Mouse (Mus musculus): ENCODE results near the gene Trnau1ap. TPM values are rescaled to one million over a fixed set of nuclear protein-coding genes. Genes with fewer than 3 reads are reported as not detected.

Gene Trnau1ap
- polyA plus RNA-seq, 1 experiment from 2014 or later = 74.0 TPM

DNA sequence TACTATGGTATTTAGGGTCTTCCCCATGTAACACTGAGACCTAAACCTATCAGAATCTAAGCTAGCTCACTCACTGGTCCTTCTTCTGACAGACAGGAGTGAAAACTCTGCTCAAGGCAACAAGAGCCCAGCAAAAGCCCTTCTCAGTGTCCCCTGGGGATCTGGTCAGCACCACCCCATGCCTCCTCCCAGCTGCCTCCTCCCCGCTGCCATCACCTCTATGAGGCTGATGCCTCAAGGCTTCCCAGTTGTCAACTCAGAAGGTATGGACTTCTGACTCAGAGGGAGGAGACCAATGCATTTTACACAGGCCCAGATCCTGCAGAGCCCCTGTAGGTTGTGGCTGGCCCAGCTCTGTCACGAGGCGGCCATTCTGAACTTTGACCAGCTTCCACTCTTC is 12.1 kb upstream of the Trnau1ap start:
- no peak for ATAC-seq (ENCODE audit: insufficient number of reproducible peaks, insufficient read depth, low FRiP score, low read depth)
- Histone ChIP-seq H3K4me1 (ENCODE audit: control insufficient read depth in 2 of 2, insufficient read depth in 2 of 2, low read length in 2 of 2) (peaks cover 7 to 19% of the 10 kb centered on the region in 2 experiments), H3K27me3 (ENCODE audit: control insufficient read depth, insufficient read depth, low read length) (no peaks in the 10 kb centered on the region), H3K4me2 (ENCODE audit: low read length) (no peak overlapping the region), H3K4me3 (ENCODE audit: control insufficient read depth in 1 of 2, insufficient read depth in 1 of 2, low read depth in 1 of 2, low read length in 2 of 2) (no peak overlapping the region), H3K36me3 (ENCODE audit: control insufficient read depth, insufficient read depth, low read length) (peaks cover 36% of the 10 kb centered on the region), H3K27ac (replicated peaks in 1 of 2; ENCODE audit: control insufficient read depth in 1 of 2, insufficient read depth in 1 of 2, low read depth in 2 of 2, low read length in 2 of 2) (no peak overlapping the region), H3K9me3 (ENCODE audit: control insufficient read depth, low read length) (no peaks in the 10 kb centered on the region), H3K9ac (ENCODE audit: low read length) (no peak overlapping the region)
- 86% methylated on average over 3 of the region's 3 CpGs for whole genome bisulfite sequencing

DNA sequence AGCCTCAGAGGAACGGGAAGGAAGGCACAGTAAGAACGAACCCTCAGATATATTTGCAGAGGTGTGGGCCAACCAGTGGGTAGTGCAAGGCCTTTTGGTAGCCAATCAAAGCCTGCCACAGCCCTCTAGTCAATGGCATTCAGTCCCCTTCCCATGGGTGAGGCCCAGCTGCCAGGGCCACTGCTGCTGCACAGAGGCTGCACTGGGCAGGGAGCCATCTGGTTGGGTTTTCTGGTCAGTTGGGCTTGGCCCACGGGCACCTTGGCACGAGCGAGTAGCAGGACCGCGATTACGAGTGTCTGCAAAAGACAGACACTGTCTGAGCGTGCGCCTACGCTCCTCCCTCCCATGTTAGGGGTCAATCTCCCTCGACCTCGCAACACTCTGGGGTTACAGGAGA is 9.6 kb upstream of the Trnau1ap start:
- Histone ChIP-seq H3K9me3 (ENCODE audit: control insufficient read depth, low read length) (no peaks in the 10 kb centered on the region), H3K27me3 (ENCODE audit: control insufficient read depth, insufficient read depth, low read length) (no peaks in the 10 kb centered on the region), H3K4me1 (ENCODE audit: control insufficient read depth in 2 of 2, insufficient read depth in 2 of 2, low read length in 2 of 2) (peaks cover 2 to 9% of the 10 kb centered on the region in 2 experiments), H3K4me2 (ENCODE audit: low read length) (no peak overlapping the region), H3K36me3 (ENCODE audit: control insufficient read depth, insufficient read depth, low read length) (peaks cover 61% of the 10 kb centered on the region), H3K27ac (replicated peaks in 1 of 2; ENCODE audit: control insufficient read depth in 1 of 2, insufficient read depth in 1 of 2, low read depth in 2 of 2, low read length in 2 of 2) (no peak overlapping the region), H3K9ac (ENCODE audit: low read length) (no peak overlapping the region), H3K4me3 (ENCODE audit: control insufficient read depth in 1 of 2, insufficient read depth in 1 of 2, low read depth in 1 of 2, low read length in 2 of 2) (no peak overlapping the region)
- WGBS = 90% methylated on average over 13 of the region's 13 CpGs
- ATAC-seq (ENCODE audit: insufficient number of reproducible peaks, insufficient read depth, low FRiP score, low read depth) = no peak

DNA sequence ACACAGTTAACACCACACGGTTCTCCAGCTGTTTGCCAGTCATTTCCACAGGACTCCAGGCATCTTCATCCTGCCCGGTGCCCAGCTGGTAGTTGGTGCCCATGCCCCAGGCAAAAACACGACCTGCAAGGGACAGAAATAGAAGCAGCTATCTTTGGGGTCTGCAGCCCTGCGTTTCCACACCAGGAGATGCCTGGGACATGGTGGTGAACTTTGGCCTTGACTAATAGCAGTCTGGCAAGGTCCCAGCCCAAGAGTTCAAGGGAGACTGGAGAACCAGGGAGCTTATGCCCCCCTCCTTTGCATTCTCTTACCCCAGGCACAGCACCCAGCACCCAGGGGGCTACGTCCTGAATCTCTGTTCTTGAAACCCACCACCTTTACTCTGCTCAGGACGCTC is 3.5 kb upstream of the Trnau1ap start:
- peaks cover 58% of the 10 kb centered on the region for H3K36me3 ChIP-seq (ENCODE audit: control insufficient read depth, insufficient read depth, low read length)
- no peak overlapping the region for H3K4me2 ChIP-seq (ENCODE audit: low read length)
- H3K4me3 ChIP-seq (ENCODE audit: control insufficient read depth in 1 of 2, insufficient read depth in 1 of 2, low read depth in 1 of 2, low read length in 2 of 2) = no peak overlapping the region
- H3K9me3 ChIP-seq (ENCODE audit: control insufficient read depth, low read length) = no peaks in the 10 kb centered on the region
- peaks cover 4 to 10% of the 10 kb centered on the region in 2 experiments for H3K4me1 ChIP-seq (ENCODE audit: control insufficient read depth in 2 of 2, insufficient read depth in 2 of 2, low read length in 2 of 2)
- H3K9ac ChIP-seq (ENCODE audit: low read length) = no peak overlapping the region
- no peak for ATAC-seq (ENCODE audit: insufficient number of reproducible peaks, insufficient read depth, low FRiP score, low read depth)
- no peak overlapping the region for H3K27ac ChIP-seq (replicated peaks in 1 of 2; ENCODE audit: control insufficient read depth in 1 of 2, insufficient read depth in 1 of 2, low read depth in 2 of 2, low read length in 2 of 2)
- no peaks in the 10 kb centered on the region for H3K27me3 ChIP-seq (ENCODE audit: control insufficient read depth, insufficient read depth, low read length)
- WGBS = 73% methylated on average over 6 of the region's 6 CpGs

DNA sequence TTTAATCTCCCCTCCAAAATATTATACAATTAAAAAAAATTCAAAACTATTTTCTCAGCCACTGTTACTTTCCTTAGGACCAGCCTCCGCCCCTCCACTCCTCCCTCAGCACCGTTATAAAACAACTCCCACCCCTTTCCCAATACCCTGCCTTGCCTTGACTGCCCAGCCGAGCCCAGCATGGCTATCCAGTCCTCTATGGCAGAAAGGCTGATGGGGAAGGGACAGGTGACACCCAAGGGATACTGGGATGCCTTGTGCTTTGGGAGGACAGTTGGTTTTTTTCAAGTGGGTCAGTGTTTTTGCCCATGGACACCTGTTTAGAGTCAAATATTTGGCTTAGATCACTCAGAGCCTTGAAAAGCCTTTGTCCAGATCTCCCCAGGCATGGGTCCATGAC is 2.6 kb upstream of the Trnau1ap start:
- H3K27me3 ChIP-seq (ENCODE audit: control insufficient read depth, insufficient read depth, low read length) = no peaks in the 10 kb centered on the region
- H3K4me3 ChIP-seq (ENCODE audit: control insufficient read depth in 1 of 2, insufficient read depth in 1 of 2, low read depth in 1 of 2, low read length in 2 of 2) = no peak overlapping the region
- WGBS = 75% methylated on average over 3 of the region's 3 CpGs
- H3K9ac ChIP-seq (ENCODE audit: low read length) = no peak overlapping the region
- no peak overlapping the region for H3K27ac ChIP-seq (replicated peaks in 1 of 2; ENCODE audit: control insufficient read depth in 1 of 2, insufficient read depth in 1 of 2, low read depth in 2 of 2, low read length in 2 of 2)
- peaks cover 4 to 10% of the 10 kb centered on the region in 2 experiments for H3K4me1 ChIP-seq (ENCODE audit: control insufficient read depth in 2 of 2, insufficient read depth in 2 of 2, low read length in 2 of 2)
- no peak overlapping the region for H3K4me2 ChIP-seq (ENCODE audit: low read length)
- H3K9me3 ChIP-seq (ENCODE audit: control insufficient read depth, low read length) = no peaks in the 10 kb centered on the region
- H3K36me3 ChIP-seq (ENCODE audit: control insufficient read depth, insufficient read depth, low read length) = peaks cover 49% of the 10 kb centered on the region
- no peak for ATAC-seq (ENCODE audit: insufficient number of reproducible peaks, insufficient read depth, low FRiP score, low read depth)

DNA sequence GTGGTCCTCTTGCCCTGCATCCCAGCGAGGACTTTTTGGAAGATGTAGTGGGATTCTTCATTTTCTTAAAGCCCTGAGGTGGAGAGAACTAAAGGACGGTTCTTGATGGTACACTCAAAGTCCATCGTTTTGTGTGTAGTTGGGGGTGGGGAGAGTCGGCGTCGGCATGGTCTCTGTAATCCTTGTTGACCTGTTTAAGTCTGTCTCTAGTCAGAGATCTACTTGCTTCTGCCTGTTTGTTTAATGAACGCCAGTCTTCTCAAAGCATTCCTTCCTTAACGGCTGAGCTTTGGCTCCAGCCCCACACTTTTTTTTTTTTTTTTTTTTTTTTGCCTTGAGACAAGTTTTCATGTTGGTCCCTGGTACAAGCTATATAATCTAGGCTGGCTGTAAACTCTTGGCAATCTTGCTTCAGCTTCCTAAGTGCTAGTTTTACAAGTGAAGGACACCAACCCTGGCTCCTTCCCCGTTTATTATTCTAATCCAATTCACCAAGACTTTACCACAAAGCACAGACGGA is 557 bp upstream of the Trnau1ap start:
- WGBS = 10% methylated on average over 10 of the region's 10 CpGs
- 0 out of 2 replicates have a peak, but pooled peaks have one; percentile 1 for ATAC-seq (ENCODE audit: insufficient number of reproducible peaks, insufficient read depth, low FRiP score, low read depth)

DNA sequence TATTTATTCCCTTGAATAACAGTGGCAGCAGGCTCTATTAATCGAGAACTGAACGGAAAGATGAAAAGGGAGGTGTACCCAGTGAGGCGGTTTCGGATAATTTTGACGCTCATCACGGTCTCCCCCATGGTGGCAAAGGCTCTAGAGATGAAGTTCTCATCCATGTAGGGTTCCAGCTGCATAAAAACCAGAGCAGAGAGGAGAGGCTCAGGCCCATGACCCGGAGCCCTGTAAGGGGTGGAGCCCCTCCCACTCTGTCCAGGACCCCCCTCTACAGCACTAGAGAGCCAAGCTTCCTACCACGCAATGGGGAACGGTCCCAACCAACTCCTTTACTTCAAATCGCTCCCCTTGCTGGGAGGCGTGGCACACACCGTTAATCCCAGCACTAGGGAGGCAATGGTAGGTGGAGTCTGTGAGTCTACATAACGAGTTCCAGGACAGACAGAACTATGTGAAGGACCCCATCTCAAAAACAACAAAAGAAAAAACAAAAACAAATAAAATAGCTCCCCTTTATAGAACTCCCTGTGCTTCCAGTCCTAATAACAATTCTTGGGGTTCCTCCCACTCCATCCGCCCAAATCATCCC is 851 bp downstream of the Trnau1ap start:
- peak overlapping the region; percentile 61 to 85 for H3K4me3 ChIP-seq (ENCODE audit: control insufficient read depth in 1 of 2, insufficient read depth in 1 of 2, low read depth in 1 of 2, low read length in 2 of 2)
- no peaks in the 10 kb centered on the region for H3K9me3 ChIP-seq (ENCODE audit: control insufficient read depth, low read length)
- H3K27ac ChIP-seq (replicated peaks in 1 of 2; ENCODE audit: control insufficient read depth in 1 of 2, insufficient read depth in 1 of 2, low read depth in 2 of 2, low read length in 2 of 2) = peak overlapping the region; percentile 79 to 85; a peak in 3 of 4 replicates
- peak overlapping the region; percentile 80 for H3K9ac ChIP-seq (ENCODE audit: low read length)
- WGBS = 47% methylated on average over 14 of the region's 14 CpGs
- ATAC-seq (ENCODE audit: insufficient number of reproducible peaks, insufficient read depth, low FRiP score, low read depth) = no peak
- no peaks in the 10 kb centered on the region for H3K27me3 ChIP-seq (ENCODE audit: control insufficient read depth, insufficient read depth, low read length)
- H3K36me3 ChIP-seq (ENCODE audit: control insufficient read depth, insufficient read depth, low read length) = peaks cover 42% of the 10 kb centered on the region
- peaks cover 4 to 10% of the 10 kb centered on the region in 2 experiments for H3K4me1 ChIP-seq (ENCODE audit: control insufficient read depth in 2 of 2, insufficient read depth in 2 of 2, low read length in 2 of 2)
- H3K4me2 ChIP-seq (ENCODE audit: low read length) = peak overlapping the region; percentile 88

More for the DNA sequence above, 557 bp upstream of the Trnau1ap start:
- H3K9ac ChIP-seq (ENCODE audit: low read length) = peak overlapping the region; percentile 80
- H3K27me3 ChIP-seq (ENCODE audit: control insufficient read depth, insufficient read depth, low read length) = no peaks in the 10 kb centered on the region
- peaks cover 4 to 10% of the 10 kb centered on the region in 2 experiments for H3K4me1 ChIP-seq (ENCODE audit: control insufficient read depth in 2 of 2, insufficient read depth in 2 of 2, low read length in 2 of 2)
- H3K4me3 ChIP-seq (ENCODE audit: control insufficient read depth in 1 of 2, insufficient read depth in 1 of 2, low read depth in 1 of 2, low read length in 2 of 2) = peak overlapping the region; percentile 61 to 85
- no peaks in the 10 kb centered on the region for H3K9me3 ChIP-seq (ENCODE audit: control insufficient read depth, low read length)
- H3K36me3 ChIP-seq (ENCODE audit: control insufficient read depth, insufficient read depth, low read length) = peaks cover 42% of the 10 kb centered on the region
- H3K4me2 ChIP-seq (ENCODE audit: low read length) = peak overlapping the region; percentile 88
- peak overlapping the region; percentile 42 to 79; a peak in 3 of 4 replicates for H3K27ac ChIP-seq (replicated peaks in 1 of 2; ENCODE audit: control insufficient read depth in 1 of 2, insufficient read depth in 1 of 2, low read depth in 2 of 2, low read length in 2 of 2)

DNA sequence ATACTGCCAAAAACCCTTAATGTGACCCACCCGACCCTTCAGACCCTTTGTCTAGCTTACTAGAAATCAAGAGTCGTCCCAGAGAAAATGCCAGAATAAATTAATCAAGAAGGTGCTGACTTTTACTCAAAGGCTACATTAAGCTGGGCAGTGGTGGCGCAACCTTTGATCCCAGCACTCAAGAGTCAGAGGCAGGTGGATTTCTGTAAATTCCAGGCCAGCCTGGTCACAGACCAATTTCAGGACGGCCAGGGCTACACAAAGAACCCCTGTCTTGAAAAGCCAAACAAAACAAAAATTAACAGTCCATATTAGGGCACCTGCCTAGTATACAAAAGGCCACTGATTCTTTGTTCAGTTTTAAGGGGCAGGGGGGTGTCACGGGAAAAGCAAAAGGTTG is 2.9 kb downstream of the Trnau1ap start:
- WGBS = 79% methylated on average over 5 of the region's 5 CpGs
- no peak for ATAC-seq (ENCODE audit: insufficient number of reproducible peaks, insufficient read depth, low FRiP score, low read depth)
- H3K4me2 ChIP-seq (ENCODE audit: low read length) = no peak overlapping the region

More for the DNA sequence above, 2.9 kb downstream of the Trnau1ap start:
- Histone ChIP-seq H3K27me3 (ENCODE audit: control insufficient read depth, insufficient read depth, low read length) (no peaks in the 10 kb centered on the region), H3K4me3 (ENCODE audit: control insufficient read depth in 1 of 2, insufficient read depth in 1 of 2, low read depth in 1 of 2, low read length in 2 of 2) (no peak overlapping the region), H3K4me1 (ENCODE audit: control insufficient read depth in 2 of 2, insufficient read depth in 2 of 2, low read length in 2 of 2) (peaks cover 4 to 8% of the 10 kb centered on the region in 2 experiments), H3K9me3 (ENCODE audit: control insufficient read depth, low read length) (no peaks in the 10 kb centered on the region), H3K36me3 (ENCODE audit: control insufficient read depth, insufficient read depth, low read length) (peaks cover 46% of the 10 kb centered on the region), H3K27ac (replicated peaks in 1 of 2; ENCODE audit: control insufficient read depth in 1 of 2, insufficient read depth in 1 of 2, low read depth in 2 of 2, low read length in 2 of 2) (no peak overlapping the region), H3K9ac (ENCODE audit: low read length) (no peak overlapping the region)
